Mouse (Mus musculus) erythroblast, embryonic 14.5 days (primary cell): ENCODE measurements around the gene Sirt6. TPM values are rescaled to one million over a fixed set of nuclear protein-coding genes. Genes with fewer than 3 reads are reported as not detected.

ENCODE experiments used
- H3K27me3 ChIP-seq: 2 replicates; pipeline ENCODE4 v1.6.1; 2012; ENCODE audit warnings: inconsistent platforms; ENCODE audit not compliant: control insufficient read depth
- H3K36me3 ChIP-seq: 2 replicates; pipeline ENCODE4 v1.6.1; 2012; ENCODE audit warnings: mild to moderate bottlenecking, inconsistent platforms; ENCODE audit not compliant: control insufficient read depth
- H3K4me1 ChIP-seq: 2 replicates; pipeline ENCODE4 v1.6.1; 2012; ENCODE audit warnings: inconsistent platforms; ENCODE audit not compliant: control insufficient read depth
- H3K4me3 ChIP-seq: replicated peaks from 2 replicates; pipeline ENCODE3; 2012; ENCODE audit warnings: moderate library complexity, mild to moderate bottlenecking, inconsistent platforms
- H3K9me3 ChIP-seq: 2 replicates; pipeline ENCODE4 v1.6.1; 2012; ENCODE audit warnings: low read length, inconsistent platforms, mixed read lengths; ENCODE audit not compliant: control insufficient read depth
- GATA1 ChIP-seq: IDR thresholded peaks from 2 replicates; pipeline ENCODE4 v1.6.1; 2012; ENCODE audit warnings: low read length, inconsistent platforms, mixed read lengths
- TAL1 ChIP-seq: IDR thresholded peaks from 3 replicates; pipeline ENCODE4 v1.6.1; 2012; ENCODE audit warnings: low read length, inconsistent platforms, mixed read lengths
- polyA plus RNA-seq: library from polyadenylated mRNA; stranded (reverse); fragments of >175 nt; gene quantifications from 2 replicates; pipeline ENCODE4 v1.2.3, GENCODE M21; 2012

Gene Sirt6
- polyA plus RNA-seq, 1 experiment: 6.6 TPM

DNA sequence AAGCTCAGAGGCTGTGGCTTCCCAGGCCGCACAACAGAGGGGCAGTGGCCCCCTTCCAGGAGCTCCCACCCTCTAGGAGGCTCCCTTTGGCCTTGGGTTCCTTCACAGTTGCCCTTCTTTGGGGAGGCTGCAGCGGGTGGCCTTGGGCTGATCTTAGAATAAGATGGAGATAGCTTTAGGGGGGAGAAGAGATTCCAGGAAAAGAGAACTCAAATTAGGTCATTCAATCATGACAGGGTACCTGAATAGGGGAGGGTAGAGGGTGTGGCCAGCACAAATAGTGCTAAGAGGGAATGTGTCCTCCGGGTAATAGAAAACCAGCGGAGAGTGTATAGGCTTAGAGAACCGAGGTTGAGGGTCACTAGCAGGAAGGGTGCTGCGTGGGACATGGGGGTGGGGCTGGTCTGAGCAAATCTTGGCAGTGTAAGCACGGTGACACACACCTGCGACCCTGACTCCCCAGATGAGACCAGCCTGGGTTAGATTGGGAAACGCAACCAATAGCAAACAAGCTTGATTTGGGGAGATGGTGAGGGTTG lies 55.4 kb downstream of the Sirt6 start:
- H3K4me1 ChIP-seq: peaks cover 85% of the 10 kb centered on the region
- no peaks in the 10 kb centered on the region for H3K9me3 ChIP-seq
- TF ChIP-seq TAL1: no peak
- no peak for TF ChIP-seq GATA1
- H3K36me3 ChIP-seq: no peaks in the 10 kb centered on the region
- peak overlapping the region; percentile 76 for H3K4me3 ChIP-seq
- peaks cover 63% of the 10 kb centered on the region for H3K27me3 ChIP-seq

Other genes starting within 250 kb of the Sirt6 start
- 62.5 and 67.4 TPM in 2 replicates for gene Fzr1, start 249.3 kb downstream of the Sirt6 start, polyA plus RNA-seq
- gene Dohh, start 243.4 kb downstream of the Sirt6 start, polyA plus RNA-seq: 29.2 and 34.1 TPM in 2 replicates
- 0.08 and 0.20 TPM in 2 replicates for gene Gm48551, start 243.3 kb downstream of the Sirt6 start, polyA plus RNA-seq
- gene Gm48552, start 238.8 kb downstream of the Sirt6 start, polyA plus RNA-seq: 0.26 and 0.80 TPM in 2 replicates
- gene Smim24, start 234.7 kb downstream of the Sirt6 start, polyA plus RNA-seq: 0.09 TPM in 1 of 2 replicates, not detected in the other
- 0.55 and 0.94 TPM in 2 replicates for gene Nfic, start 172.2 kb downstream of the Sirt6 start, polyA plus RNA-seq
- gene Celf5, start 145.1 kb downstream of the Sirt6 start, polyA plus RNA-seq: not detected in 2 replicates
- gene Ncln, start 131.4 kb downstream of the Sirt6 start, polyA plus RNA-seq: 6.2 and 7.9 TPM in 2 replicates
- 0.04 and 0.05 TPM in 2 replicates for gene S1pr4, start 127.7 kb downstream of the Sirt6 start, polyA plus RNA-seq
- gene Gna15, start 103.6 kb downstream of the Sirt6 start, polyA plus RNA-seq: 0.14 and 0.24 TPM in 2 replicates
- gene Gna11, start 82.6 kb downstream of the Sirt6 start, polyA plus RNA-seq: 1.2 and 1.5 TPM in 2 replicates
- 152 and 158 TPM in 2 replicates for gene Aes, start 68.3 kb downstream of the Sirt6 start, polyA plus RNA-seq
- 0.09 and 0.10 TPM in 2 replicates for gene Tle2, start 53.2 kb downstream of the Sirt6 start, polyA plus RNA-seq
- gene Tle6, start 26.7 kb downstream of the Sirt6 start, polyA plus RNA-seq: 0.27 and 0.28 TPM in 2 replicates
- gene BC025920, start 21.5 kb downstream of the Sirt6 start, polyA plus RNA-seq: 0.05 and 0.07 TPM in 2 replicates
- 0.18 and 0.21 TPM in 2 replicates for gene Ankrd24, start 743 bp upstream of the Sirt6 start, polyA plus RNA-seq
- gene Gm10778, start 21.3 kb upstream of the Sirt6 start, polyA plus RNA-seq: 0.01 TPM in 2 replicates
- 0.08 TPM in 1 of 2 replicates, not detected in the other for gene Zfp433, start 77.0 kb upstream of the Sirt6 start, polyA plus RNA-seq
- gene Gm3055, start 143.4 kb upstream of the Sirt6 start, polyA plus RNA-seq: not detected in 2 replicates
- gene Gm4767, start 184.4 kb upstream of the Sirt6 start, polyA plus RNA-seq: not detected in 2 replicates
- not detected in 2 replicates for gene Gm32687, start 236.1 kb upstream of the Sirt6 start, polyA plus RNA-seq